Mouse (Mus musculus) kidney, postnatal 0 days (tissue): ENCODE measurements around the gene Fkrp. TPM values are rescaled to one million over a fixed set of nuclear protein-coding genes. Genes with fewer than 3 reads are reported as not detected.

Experiments
- ATAC-seq: fragments of 200-750 bp; cut with Nextera tagmentation; replicated peaks from 2 replicates; pipeline ENCODE4 v1.8.0; 2017; ENCODE audit warnings: low read depth, moderate number of reproducible peaks, moderate TSS enrichment, moderate library complexity; ENCODE audit not compliant: low FRiP score
- DNase-seq: peaks from one replicate; pipeline ENCODE4 v3.0.0-alpha.2; 2016; ENCODE audit warnings: low spot score
- H3K27ac ChIP-seq: fragments of 300-500 bp; sonication (generic); 2 replicates; pipeline ENCODE4 v1.5.1; 2014; ENCODE audit warnings: mild to moderate bottlenecking
- H3K27me3 ChIP-seq: fragments of 300-500 bp; sonication (generic); 2 replicates; pipeline ENCODE4 v1.6.1; 2014; ENCODE audit warnings: low read length, mixed read lengths; ENCODE audit not compliant: insufficient read depth
- H3K36me3 ChIP-seq: fragments of 300-500 bp; sonication (generic); 2 replicates; pipeline ENCODE4 v1.6.1; 2014; ENCODE audit warnings: low read length, mixed read lengths; ENCODE audit not compliant: insufficient read depth
- H3K4me1 ChIP-seq: fragments of 300-500 bp; sonication (generic); replicated peaks from 2 replicates; pipeline ENCODE4 v1.6.1; 2014; ENCODE audit warnings: antibody characterized with exemption, low read length, mixed read lengths; ENCODE audit not compliant: insufficient read depth
- H3K4me2 ChIP-seq: fragments of 300-500 bp; sonication (generic); 2 replicates; pipeline ENCODE4 v1.6.1; 2014; ENCODE audit warnings: mild to moderate bottlenecking, low read length, moderate library complexity, mixed read lengths
- H3K4me3 ChIP-seq: fragments of 300-500 bp; sonication (generic); replicated peaks from 2 replicates; pipeline ENCODE4 v1.5.1; 2014; ENCODE audit warnings: low read depth, low read length
- H3K9ac ChIP-seq: fragments of 300-500 bp; sonication (generic); 2 replicates; pipeline ENCODE4 v1.6.1; 2014; ENCODE audit warnings: low read depth, low read length
- H3K9me3 ChIP-seq: fragments of 300-500 bp; sonication (generic); replicated peaks from 2 replicates; pipeline ENCODE4 v1.6.1; 2016; ENCODE audit warnings: low read length, inconsistent platforms, mixed read lengths
- CTCF ChIP-seq: IDR thresholded peaks from 2 replicates; pipeline ENCODE4 v1.5.1; 2016; ENCODE audit warnings: antibody characterized with exemption, low read depth, mild to moderate bottlenecking, moderate library complexity
- WGBS: fragments of 180-500 bp; shearing (Covaris S2); extraction: QIAGEN DNeasy Blood & Tissue Kit; methylation state at CpG from one replicate; pipeline ENCODE4 v1.1.7; 2014; 5-methylcytosine and 5-hydroxymethylcytosine counted together
- polyA plus RNA-seq: library from polyadenylated mRNA; unstranded; fragments of >200 nt; fragmentation: Nextera tagmentation; extraction: Ambion mirVana; gene quantifications from 2 replicates; pipeline ENCODE4 v1.2.1, GENCODE M21; 2015

Gene Fkrp
- polyA plus RNA-seq, 1 experiment from 2014 or later, result 32.0 TPM

DNA sequence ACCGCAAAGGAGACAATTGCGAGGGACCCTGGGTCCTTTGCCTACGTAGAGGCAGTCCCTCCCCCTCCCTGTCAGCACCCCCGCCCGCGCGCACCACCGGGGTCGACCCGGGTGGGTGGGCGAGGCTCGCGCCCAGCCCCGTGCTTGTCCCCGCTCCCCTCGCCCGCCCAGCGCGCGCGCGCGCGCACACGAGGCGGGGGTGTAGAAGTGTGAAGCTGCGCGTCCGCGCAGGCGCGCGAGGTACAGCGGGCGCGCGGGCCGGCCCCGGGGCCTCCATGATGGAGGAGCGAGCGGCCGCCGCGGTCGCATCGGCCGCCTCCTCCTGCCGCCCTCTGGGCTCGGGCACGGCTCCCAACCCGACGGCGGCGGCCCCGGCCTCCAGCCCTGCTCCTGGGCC, 456 bp downstream of the Fkrp start:
- ATAC-seq, result peak; percentile 73

GRCm38 (mm10) chr7:16815351-16815941, 1.1 kb downstream of the Fkrp start, which contains the start of gene Strn4:
Gene Strn4 (plus strand): TSS chr7:16815889.
- Histone ChIP-seq H3K4me3 (peak within 1 kb of the TSS; percentile 100), H3K27me3 (no peaks in the 10 kb centered on the region), H3K4me2 (peak within 1 kb of the TSS; percentile 91), H3K36me3 (peaks cover 6% of the 10 kb centered on the region; the same call in 1 of the 2 replicates), H3K4me1 (peaks cover 26% of the 10 kb centered on the region), H3K9me3 (no peaks in the 10 kb centered on the region), H3K9ac (peak within 1 kb of the TSS; percentile 100), H3K27ac (peak within 1 kb of the TSS; percentile 94)
- DNase-seq (peak; percentile 40), ATAC-seq (no peak)
- WGBS, result 0% methylated on average over 1 of the region's 1 CpGs
- no peak for TF ChIP-seq CTCF

More for the DNA sequence above, 456 bp downstream of the Fkrp start:
- Histone ChIP-seq H3K27ac (peak overlapping the region; percentile 94), H3K4me2 (peak overlapping the region; percentile 91), H3K36me3 (no peaks in the 10 kb centered on the region; the same call in 1 of the 2 replicates), H3K9ac (peak overlapping the region; percentile 100), H3K4me3 (peak overlapping the region; percentile 100), H3K27me3 (no peaks in the 10 kb centered on the region), H3K9me3 (no peaks in the 10 kb centered on the region), H3K4me1 (peaks cover 21% of the 10 kb centered on the region; the same call in 1 of the 2 replicates)
- under 1% methylated on average over 53 of the region's 55 CpGs for WGBS
- peak; percentile 87 for DNase-seq
- TF ChIP-seq CTCF, result no peak

DNA sequence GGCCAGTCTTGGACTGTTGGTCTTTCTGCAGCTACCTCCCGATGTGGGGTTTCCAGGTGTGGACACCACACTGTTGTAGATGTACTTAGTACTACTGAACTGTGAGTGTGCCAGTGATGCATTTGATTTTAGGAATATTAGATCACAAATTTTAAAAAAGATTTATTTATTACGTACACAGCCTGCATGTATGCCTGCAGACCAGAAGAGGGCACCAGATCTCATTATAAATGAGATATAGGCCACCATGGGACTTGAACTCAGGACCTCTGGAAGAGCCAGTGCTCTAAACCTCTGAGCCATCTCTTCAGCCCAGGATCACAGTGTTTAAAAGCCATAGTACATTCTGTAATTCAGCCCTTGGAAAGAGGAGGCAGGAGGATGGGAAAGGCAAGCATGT, 4.0 kb downstream of the Fkrp start:
- H3K9me3 ChIP-seq, result no peaks in the 10 kb centered on the region
- ATAC-seq, result no peak
- no peak overlapping the region for H3K27ac ChIP-seq
- H3K27me3 ChIP-seq, result no peaks in the 10 kb centered on the region
- H3K36me3 ChIP-seq, result peaks cover 11% of the 10 kb centered on the region; the same call in 1 of the 2 replicates
- DNase-seq, result peak; percentile 32
- no peak overlapping the region for H3K4me2 ChIP-seq
- peaks cover 16% of the 10 kb centered on the region for H3K4me1 ChIP-seq
- no peak overlapping the region for H3K9ac ChIP-seq
- no peak overlapping the region for H3K4me3 ChIP-seq
- TF ChIP-seq CTCF, result peak; percentile 59
- WGBS, result 82% methylated on average over 2 of the region's 2 CpGs

DNA sequence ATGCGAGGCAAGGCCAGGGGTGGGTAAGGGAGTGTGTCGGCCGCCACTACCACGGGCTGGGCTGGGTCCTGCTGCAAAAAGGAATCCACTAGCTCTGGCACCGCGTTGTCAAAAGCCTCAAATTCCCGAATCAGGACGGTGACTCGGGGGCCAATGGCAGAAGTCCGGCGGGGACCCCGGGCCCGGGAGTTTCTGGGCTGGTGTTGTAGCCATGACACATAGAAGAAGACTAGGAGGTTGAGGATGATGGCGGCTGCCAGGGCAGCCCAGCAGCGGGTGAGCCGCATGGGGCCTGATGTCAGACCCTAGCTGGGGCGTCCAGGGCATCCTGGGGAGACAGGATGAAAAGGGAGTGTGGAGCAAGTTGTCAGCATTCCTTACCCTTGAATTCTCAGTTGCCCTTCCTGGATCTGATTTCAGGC, 4.9 kb downstream of the Fkrp start:
- H3K4me3 ChIP-seq, result peak overlapping the region; percentile 25; the same call in 1 of the 2 replicates
- no peaks in the 10 kb centered on the region for H3K9me3 ChIP-seq
- WGBS, result 27% methylated on average over 17 of the region's 17 CpGs
- H3K4me2 ChIP-seq, result peak overlapping the region; percentile 74
- H3K27me3 ChIP-seq, result no peaks in the 10 kb centered on the region
- ATAC-seq (no peak), DNase-seq (no peak)
- H3K27ac ChIP-seq, result no peak overlapping the region
- peaks cover 10% of the 10 kb centered on the region for H3K4me1 ChIP-seq
- H3K9ac ChIP-seq, result no peak overlapping the region
- no peak for TF ChIP-seq CTCF
- H3K36me3 ChIP-seq, result peaks cover 11% of the 10 kb centered on the region; the same call in 1 of the 2 replicates

GRCm38 (mm10) chr7:16810920-16811648, 5.4 kb downstream of the Fkrp start:
- peak; percentile 35; the same call in 1 of the 2 replicates for TF ChIP-seq CTCF
- DNase-seq, result peak; percentile 64
- Histone ChIP-seq H3K9me3 (no peaks in the 10 kb centered on the region), H3K27ac (no peak overlapping the region), H3K36me3 (peaks cover 14% of the 10 kb centered on the region; the same call in 1 of the 2 replicates), H3K9ac (peak overlapping the region; percentile 48; the same call in 1 of the 2 replicates), H3K27me3 (no peaks in the 10 kb centered on the region), H3K4me3 (peak overlapping the region; percentile 25), H3K4me1 (peaks cover 10% of the 10 kb centered on the region), H3K4me2 (peak overlapping the region; percentile 74)
- WGBS, result 10% methylated on average over 89 of the region's 90 CpGs
- peak; percentile 52; the same call in 1 of the 2 replicates for ATAC-seq

DNA sequence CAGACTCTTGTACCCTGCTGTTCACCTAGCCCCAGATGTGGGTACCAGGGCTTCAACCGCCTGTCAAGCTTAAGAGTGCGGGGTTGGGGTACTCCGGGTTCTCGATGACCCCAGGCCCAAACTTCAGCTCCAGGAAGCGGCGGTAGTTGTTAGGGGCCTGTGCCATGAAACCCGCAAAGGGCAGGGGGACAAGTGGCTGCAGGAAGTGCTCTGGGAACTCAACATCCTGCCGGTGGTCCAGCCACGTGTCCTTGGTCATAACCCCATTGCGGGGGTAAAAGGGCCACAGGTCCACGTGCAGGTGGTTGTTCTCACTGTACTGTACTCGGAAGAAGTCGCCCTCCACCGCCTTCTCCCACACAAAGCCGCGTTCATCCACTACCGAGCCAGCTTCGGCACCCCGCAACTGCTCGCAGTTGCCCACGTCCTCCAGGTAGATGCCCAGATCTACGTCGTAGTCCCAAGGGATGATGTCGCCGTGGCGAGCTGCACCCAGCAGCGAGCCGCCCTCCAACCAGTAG, 6.1 kb downstream of the Fkrp start:
- H3K4me1 ChIP-seq, result peaks cover 10% of the 10 kb centered on the region
- no peak overlapping the region for H3K27ac ChIP-seq
- ATAC-seq (no peak), DNase-seq (no peak)
- WGBS, result 53% methylated on average over 28 of the region's 28 CpGs
- peak overlapping the region; percentile 74 for H3K4me2 ChIP-seq
- peak overlapping the region; percentile 25; the same call in 1 of the 2 replicates for H3K4me3 ChIP-seq
- H3K9me3 ChIP-seq, result no peaks in the 10 kb centered on the region
- H3K36me3 ChIP-seq, result peaks cover 14% of the 10 kb centered on the region; the same call in 1 of the 2 replicates
- TF ChIP-seq CTCF, result no peak
- H3K9ac ChIP-seq, result 0 out of 2 replicates have a peak overlapping the region, but pooled peaks have one; percentile 48
- no peaks in the 10 kb centered on the region for H3K27me3 ChIP-seq
